Mouse (Mus musculus) telencephalon, adult 2 months (tissue): ENCODE measurements around the gene Pax5.

ENCODE experiments used
- DNase-seq: peaks from one replicate; pipeline ENCODE4 v3.0.0-alpha.2; 2011; ENCODE audit warnings: low read depth, low spot score

Pax5 gene

DNA sequence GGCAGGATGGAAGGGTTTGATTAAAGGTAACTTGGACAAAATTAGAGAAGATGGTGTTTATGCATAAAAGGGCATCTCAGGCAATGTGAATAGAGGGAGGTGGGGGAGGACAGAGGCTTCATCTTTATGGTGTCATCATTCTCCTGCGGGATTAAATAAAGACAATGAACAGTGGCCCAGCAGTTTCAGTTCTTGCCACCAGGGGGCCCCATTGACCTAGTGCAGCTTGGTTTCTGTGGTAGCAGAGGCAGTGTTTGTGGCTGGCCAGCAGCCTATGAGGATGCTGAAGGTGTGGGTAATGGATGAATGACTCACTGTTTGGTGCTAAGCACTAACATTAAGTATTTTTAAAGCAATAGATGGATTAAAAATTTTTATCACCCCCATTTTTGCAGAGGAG lies 230.5 kb downstream of the Pax5 start:
- no peak for DNase-seq
